Mouse (Mus musculus) stomach, embryonic 16.5 days (tissue): ENCODE measurements around the gene Mrs2. TPM values are rescaled to one million over a fixed set of nuclear protein-coding genes. Genes with fewer than 3 reads are reported as not detected.

Source experiments
- ATAC-seq: fragments of 200-750 bp; cut with Nextera tagmentation; 2 replicates; pipeline ENCODE4 v1.8.0; 2017; ENCODE audit warnings: moderate number of reproducible peaks, moderate TSS enrichment; ENCODE audit not compliant: insufficient read depth, low FRiP score
- H3K27ac ChIP-seq: fragments of 300-500 bp; sonication (generic); 2 replicates; pipeline ENCODE4 v1.5.1; 2014; ENCODE audit warnings: low read length
- H3K27me3 ChIP-seq: fragments of 300-500 bp; sonication (generic); 2 replicates; pipeline ENCODE4 v1.6.1; 2014; ENCODE audit warnings: low read length, control low read depth, mixed read lengths; ENCODE audit not compliant: control insufficient read depth, insufficient read depth
- H3K36me3 ChIP-seq: fragments of 300-500 bp; sonication (generic); 2 replicates; pipeline ENCODE4 v1.6.1; 2014; ENCODE audit warnings: low read length; ENCODE audit not compliant: control insufficient read depth, insufficient read depth
- H3K4me1 ChIP-seq: fragments of 300-500 bp; sonication (generic); 2 replicates; pipeline ENCODE4 v1.6.1; 2014; ENCODE audit warnings: low read length, control low read depth, mixed read lengths; ENCODE audit not compliant: control insufficient read depth, insufficient read depth
- H3K4me2 ChIP-seq: fragments of 300-500 bp; sonication (generic); 2 replicates; pipeline ENCODE4 v1.6.1; 2014; ENCODE audit warnings: low read depth, low read length, mixed read lengths
- H3K4me3 ChIP-seq: fragments of 300-500 bp; sonication (generic); replicated peaks from 2 replicates; pipeline ENCODE4 v1.5.1; 2014; ENCODE audit warnings: mild to moderate bottlenecking, low read length
- H3K9ac ChIP-seq: fragments of 300-500 bp; sonication (generic); 2 replicates; pipeline ENCODE4 v1.6.1; 2014; ENCODE audit warnings: low read length
- H3K9me3 ChIP-seq: fragments of 300-500 bp; sonication (generic); replicated peaks from 2 replicates; pipeline ENCODE4 v1.6.1; 2016; ENCODE audit warnings: low read length, control low read depth; ENCODE audit not compliant: control insufficient read depth
- WGBS: fragments of 180-500 bp; shearing (Covaris S2); extraction: QIAGEN DNeasy Blood & Tissue Kit; methylation state at CpG from one replicate; pipeline ENCODE4 v1.1.7; 2014; 5-methylcytosine and 5-hydroxymethylcytosine counted together
- polyA plus RNA-seq: library from polyadenylated mRNA; unstranded; fragments of >200 nt; fragmentation: Nextera tagmentation; extraction: Ambion mirVana; gene quantifications from 2 replicates; pipeline ENCODE4 v1.2.1, GENCODE M21; 2015

Mrs2 gene
- polyA plus RNA-seq, 1 experiment from 2014 or later: 15.3 TPM

DNA sequence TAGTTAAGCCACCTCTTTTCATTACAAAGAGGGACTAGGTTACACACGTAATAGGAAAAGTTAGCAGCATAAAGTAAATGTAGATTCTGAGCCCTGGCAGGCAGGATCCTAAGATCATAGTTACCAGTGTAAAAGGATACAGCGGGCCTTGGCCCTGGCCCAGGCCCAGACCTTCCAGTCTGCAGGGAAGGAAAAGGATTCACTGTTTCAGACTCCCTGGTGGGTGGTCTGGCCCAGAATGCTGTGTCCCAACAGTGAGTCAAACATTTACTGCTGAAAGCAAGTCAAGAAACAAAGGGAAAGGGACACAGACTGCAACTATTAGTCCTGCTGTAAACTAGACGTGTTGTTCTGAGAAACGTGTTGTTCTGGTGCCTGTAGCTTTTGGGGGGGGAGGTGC lies 74.6 kb downstream of the Mrs2 start:
- ATAC-seq: 0 out of 2 replicates have a peak, but pooled peaks have one; percentile 73

GRCm38 (mm10) chr13:24943303-24943702 lies 76.9 kb downstream of the Mrs2 start:
- no peak overlapping the region for H3K9ac ChIP-seq
- no peaks in the 10 kb centered on the region for H3K27me3 ChIP-seq
- no peak overlapping the region for H3K27ac ChIP-seq
- H3K4me3 ChIP-seq: no peak overlapping the region
- no peak for ATAC-seq
- no peaks in the 10 kb centered on the region for H3K36me3 ChIP-seq
- WGBS: 53% methylated on average over 8 of the region's 8 CpGs
- no peak overlapping the region for H3K4me2 ChIP-seq
- peaks cover 5% of the 10 kb centered on the region; the same call in 1 of the 2 replicates for H3K4me1 ChIP-seq
- H3K9me3 ChIP-seq: no peaks in the 10 kb centered on the region

More for the DNA sequence above, 74.6 kb downstream of the Mrs2 start:
- Histone ChIP-seq H3K9ac (no peak overlapping the region), H3K9me3 (no peaks in the 10 kb centered on the region), H3K27ac (no peak overlapping the region), H3K4me2 (no peak overlapping the region), H3K27me3 (no peaks in the 10 kb centered on the region), H3K4me3 (no peak overlapping the region), H3K4me1 (0 out of 2 replicates have a peak, but pooled peaks cover 4% of the 10 kb centered on the region), H3K36me3 (no peaks in the 10 kb centered on the region)
- 23% methylated on average over 4 of the region's 4 CpGs for WGBS

DNA sequence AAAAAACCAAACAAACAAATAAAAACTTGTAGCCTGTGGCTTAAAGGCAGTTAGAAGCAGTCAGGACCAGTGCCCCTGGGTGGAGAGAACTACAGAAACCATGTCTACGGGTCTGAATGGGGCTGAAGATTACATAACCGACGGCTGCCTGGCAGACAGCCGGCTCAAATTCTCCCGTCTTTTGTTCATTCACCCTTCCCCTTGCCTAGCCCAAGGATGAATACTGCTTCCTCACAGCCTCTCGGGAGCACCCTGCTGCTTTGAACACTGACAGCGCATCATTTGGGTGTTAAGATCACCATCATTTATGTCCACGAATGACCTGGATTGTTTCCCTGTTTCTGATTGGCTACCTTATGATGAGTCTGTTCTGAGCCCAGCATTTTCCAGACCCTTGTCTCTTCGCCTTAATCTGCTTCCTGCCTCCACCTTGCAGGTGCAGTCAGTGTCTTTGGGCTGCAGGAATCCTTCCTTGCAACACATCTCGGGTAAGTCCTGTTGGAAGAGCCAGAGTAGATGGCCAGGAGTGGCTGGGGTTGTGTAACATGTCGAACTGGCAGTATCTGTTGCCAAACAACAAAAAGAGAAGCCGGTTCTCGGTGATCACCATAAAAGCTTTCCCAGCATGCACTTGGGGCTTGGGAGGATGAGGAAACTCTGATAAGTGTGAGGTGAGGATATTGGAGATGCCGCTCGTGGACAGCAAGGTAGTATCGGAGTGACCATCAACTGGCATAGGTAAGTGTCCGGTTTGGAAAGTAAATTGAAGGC lies 77.5 kb downstream of the Mrs2 start, which contains the start of gene Gpld1:
Gene Gpld1, plus strand, starts transcription at position 641 of the 771 bp plus-strand sequence.
- 59% methylated on average over 17 of the region's 17 CpGs for WGBS
- Histone ChIP-seq H3K36me3 (no peaks in the 10 kb centered on the region), H3K9me3 (no peaks in the 10 kb centered on the region), H3K9ac (no peak within 1 kb of the TSS), H3K27ac (no peak within 1 kb of the TSS), H3K4me1 (peaks cover 11% of the 10 kb centered on the region), H3K27me3 (no peaks in the 10 kb centered on the region), H3K4me3 (no peak within 1 kb of the TSS), H3K4me2 (no peak within 1 kb of the TSS)
- ATAC-seq: no peak

DNA sequence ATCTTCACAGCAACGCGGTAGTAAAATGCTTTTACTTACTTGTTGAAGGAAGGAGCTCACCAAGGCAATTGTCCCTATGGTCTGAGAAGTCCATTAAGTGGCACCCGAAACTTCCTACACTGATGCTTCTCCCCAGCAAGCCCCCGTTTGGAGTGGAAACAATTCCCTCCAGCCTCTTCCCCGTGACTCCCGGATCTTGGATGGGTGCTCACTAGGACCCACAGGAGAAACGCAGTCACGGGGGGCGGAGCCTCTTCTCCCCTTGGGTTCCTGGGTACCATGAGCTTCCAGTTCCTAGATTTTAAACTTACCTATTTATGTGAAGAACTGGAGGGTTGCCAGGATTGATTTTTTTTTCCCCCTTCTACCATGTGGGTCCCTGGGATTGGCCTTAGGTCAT lies 80.7 kb downstream of the Mrs2 start:
- no peak overlapping the region for H3K4me3 ChIP-seq
- peaks cover 15% of the 10 kb centered on the region for H3K4me1 ChIP-seq
- H3K9me3 ChIP-seq: 0 out of 2 replicates have a peak, but pooled peaks cover 2% of the 10 kb centered on the region
- 87% methylated on average over 9 of the region's 9 CpGs for WGBS
- H3K4me2 ChIP-seq: no peak overlapping the region
- no peak for ATAC-seq
- no peak overlapping the region for H3K9ac ChIP-seq
- H3K27ac ChIP-seq: no peak overlapping the region
- 0 out of 2 replicates have a peak, but pooled peaks cover 2% of the 10 kb centered on the region for H3K36me3 ChIP-seq
- H3K27me3 ChIP-seq: no peaks in the 10 kb centered on the region

DNA sequence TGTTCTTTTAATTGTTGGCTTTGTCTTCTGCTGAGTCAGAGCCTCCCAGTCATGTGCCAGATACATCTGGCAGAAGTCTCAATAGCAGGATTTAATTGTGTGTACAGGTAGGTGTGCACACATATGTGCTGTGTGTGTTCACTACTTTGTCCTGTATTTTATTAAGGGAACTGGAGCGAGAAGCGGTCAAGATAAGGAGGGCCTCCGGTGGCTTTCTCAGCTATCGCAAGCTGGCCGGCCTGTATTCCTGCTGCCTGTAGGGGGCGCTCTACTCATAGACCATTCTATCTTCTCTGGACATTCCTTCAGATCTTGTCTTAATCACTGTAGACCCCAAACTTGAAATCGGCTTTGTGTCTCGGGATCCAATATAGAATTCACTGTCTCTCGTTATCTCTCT lies 81.5 kb downstream of the Mrs2 start:
- H3K4me2 ChIP-seq: peak overlapping the region; percentile 56
- no peak; the same call in 1 of the 2 replicates for ATAC-seq
- peak overlapping the region; percentile 68; the same call in 1 of the 2 replicates for H3K4me3 ChIP-seq
- peaks cover 5% of the 10 kb centered on the region; the same call in 1 of the 2 replicates for H3K9me3 ChIP-seq
- 0 out of 2 replicates have a peak, but pooled peaks cover 2% of the 10 kb centered on the region for H3K36me3 ChIP-seq
- H3K4me1 ChIP-seq: peaks cover 15% of the 10 kb centered on the region
- WGBS: 33% methylated on average over 9 of the region's 9 CpGs
- no peak overlapping the region for H3K27ac ChIP-seq
- no peak overlapping the region for H3K9ac ChIP-seq
- H3K27me3 ChIP-seq: no peaks in the 10 kb centered on the region

GRCm38 (mm10) chr13:24937839-24938166 lies 82.4 kb downstream of the Mrs2 start:
- H3K4me2 ChIP-seq: peak overlapping the region; percentile 56
- H3K9me3 ChIP-seq: peaks cover 5% of the 10 kb centered on the region; the same call in 1 of the 2 replicates
- H3K27ac ChIP-seq: peak overlapping the region; percentile 90
- H3K4me3 ChIP-seq: peak overlapping the region; percentile 68
- H3K36me3 ChIP-seq: 0 out of 2 replicates have a peak, but pooled peaks cover 2% of the 10 kb centered on the region
- 15% methylated on average over 12 of the region's 12 CpGs for WGBS
- peaks cover 15% of the 10 kb centered on the region for H3K4me1 ChIP-seq
- peak; percentile 23; the same call in 1 of the 2 replicates for ATAC-seq
- no peaks in the 10 kb centered on the region for H3K27me3 ChIP-seq
- peak overlapping the region; percentile 95 for H3K9ac ChIP-seq

Other genes with a start within 250 kb of the Mrs2 start
- 14.1 and 15.2 TPM in 2 replicates for gene BC005537, start 218.7 kb downstream of the Mrs2 start, polyA plus RNA-seq
- gene Acot13, start 188.8 kb downstream of the Mrs2 start, polyA plus RNA-seq: 91.6 and 93.4 TPM in 2 replicates
- gene Tdp2, start 188.7 kb downstream of the Mrs2 start, polyA plus RNA-seq: 39.5 and 42.2 TPM in 2 replicates
- 0.50 and 0.63 TPM in 2 replicates for gene D130043K22Rik, start 175.2 kb downstream of the Mrs2 start, polyA plus RNA-seq
- gene Aldh5a1, start 82.7 kb downstream of the Mrs2 start, polyA plus RNA-seq: 7.6 and 7.8 TPM in 2 replicates
- gene Gpld1, start 77.2 kb downstream of the Mrs2 start, polyA plus RNA-seq: 4.0 and 5.0 TPM in 2 replicates
- 0.95 and 1.3 TPM in 2 replicates for gene Dcdc2a, start 35.6 kb upstream of the Mrs2 start, polyA plus RNA-seq